Mouse (Mus musculus) hindbrain, embryonic 15.5 days (tissue): ENCODE data around the gene Bicra. TPM values are rescaled to one million over a fixed set of nuclear protein-coding genes. Genes with fewer than 3 reads are reported as not detected.

Source experiments
- ATAC-seq: fragments of 200-750 bp; cut with Nextera tagmentation; 2 replicates; pipeline ENCODE4 v1.8.0; 2017; ENCODE audit warnings: low read depth, moderate number of reproducible peaks, moderate TSS enrichment; ENCODE audit not compliant: low FRiP score
- H3K27ac ChIP-seq: fragments of 300-500 bp; sonication (generic); replicated peaks from 2 replicates; pipeline ENCODE4 v1.5.1; 2015; ENCODE audit warnings: mild to moderate bottlenecking, inconsistent platforms
- H3K27me3 ChIP-seq: fragments of 300-500 bp; sonication (generic); 2 replicates; pipeline ENCODE4 v1.6.1; 2015; ENCODE audit warnings: control low read depth, inconsistent platforms
- H3K36me3 ChIP-seq: fragments of 300-500 bp; sonication (generic); 2 replicates; pipeline ENCODE4 v1.6.1; 2015; ENCODE audit warnings: control low read depth, inconsistent platforms
- H3K4me1 ChIP-seq: fragments of 300-500 bp; sonication (generic); replicated peaks from 2 replicates; pipeline ENCODE4 v1.6.1; 2015; ENCODE audit warnings: control low read depth, inconsistent platforms
- H3K4me2 ChIP-seq: fragments of 300-500 bp; sonication (generic); 2 replicates; pipeline ENCODE4 v1.6.1; 2015; ENCODE audit warnings: moderate library complexity, mild to moderate bottlenecking, inconsistent platforms
- H3K4me3 ChIP-seq: fragments of 300-500 bp; sonication (generic); 2 replicates; pipeline ENCODE4 v1.5.1; 2015; ENCODE audit warnings: mild to moderate bottlenecking, inconsistent platforms
- H3K9ac ChIP-seq: fragments of 300-500 bp; sonication (generic); 2 replicates; pipeline ENCODE4 v1.6.1; 2015; ENCODE audit warnings: inconsistent platforms
- H3K9me3 ChIP-seq: fragments of 300-500 bp; sonication (generic); 2 replicates; pipeline ENCODE4 v1.6.1; 2016; ENCODE audit warnings: control low read depth, inconsistent platforms
- WGBS: fragments of 180-500 bp; shearing (Covaris S2); methylation state at CpG from one replicate; pipeline ENCODE4 v1.1.7; 2015; 5-methylcytosine and 5-hydroxymethylcytosine counted together
- polyA plus RNA-seq: library from polyadenylated mRNA; unstranded; fragments of >200 nt; fragmentation: Nextera tagmentation; extraction: Ambion mirVana; gene quantifications from 2 replicates; pipeline ENCODE4 v1.2.1, GENCODE M21; 2015

Gene Bicra
- polyA plus RNA-seq, 1 experiment from 2014 or later = 8.7 TPM

DNA sequence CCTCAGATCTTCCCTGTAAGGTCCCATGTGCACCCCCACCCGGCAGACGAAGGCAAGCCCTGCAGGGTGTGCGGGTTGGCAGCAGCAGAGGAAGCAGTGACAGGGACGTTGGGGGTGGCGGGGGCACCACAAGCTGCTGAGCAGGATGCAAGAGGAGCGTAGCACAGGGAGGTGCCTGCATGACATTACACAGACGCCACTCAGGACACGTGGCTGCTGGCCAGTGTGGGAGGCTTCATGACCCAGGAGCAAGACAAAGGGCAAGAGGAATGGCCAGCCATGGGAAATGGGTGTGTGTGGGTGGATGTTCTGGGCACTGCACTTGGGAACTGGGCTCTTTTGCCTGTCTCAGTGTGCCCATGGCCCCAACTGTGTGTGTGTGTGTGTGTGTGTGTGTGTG, 67.5 kb downstream of the Bicra start:
- peak; percentile 31; the same call in 1 of the 2 replicates for ATAC-seq
- no peaks in the 10 kb centered on the region for H3K9me3 ChIP-seq
- H3K36me3 ChIP-seq = peaks cover 17% of the 10 kb centered on the region; the same call in 1 of the 2 replicates
- H3K4me2 ChIP-seq = no peak overlapping the region
- H3K4me1 ChIP-seq = no peaks in the 10 kb centered on the region
- no peak overlapping the region for H3K4me3 ChIP-seq
- WGBS = 85% methylated on average over 8 of the region's 8 CpGs
- no peaks in the 10 kb centered on the region for H3K27me3 ChIP-seq
- no peak overlapping the region for H3K27ac ChIP-seq
- no peak overlapping the region for H3K9ac ChIP-seq

GRCm38 (mm10) chr7:15975904-15976303, 71.8 kb downstream of the Bicra start:
- Histone ChIP-seq H3K27ac (no peak overlapping the region), H3K9ac (no peak overlapping the region), H3K9me3 (no peaks in the 10 kb centered on the region), H3K4me1 (no peaks in the 10 kb centered on the region), H3K36me3 (peaks cover 51% of the 10 kb centered on the region), H3K4me2 (no peak overlapping the region), H3K27me3 (no peaks in the 10 kb centered on the region), H3K4me3 (no peak overlapping the region)
- 78% methylated on average over 4 of the region's 4 CpGs for WGBS
- no peak for ATAC-seq

GRCm38 (mm10) chr7:15975451-15975850, 72.3 kb downstream of the Bicra start:
- no peaks in the 10 kb centered on the region for H3K27me3 ChIP-seq
- WGBS = 94% methylated on average over 10 of the region's 10 CpGs
- no peaks in the 10 kb centered on the region for H3K9me3 ChIP-seq
- H3K4me3 ChIP-seq = no peak overlapping the region
- ATAC-seq = peak; percentile 15; the same call in 1 of the 2 replicates
- H3K4me1 ChIP-seq = no peaks in the 10 kb centered on the region
- peaks cover 51% of the 10 kb centered on the region for H3K36me3 ChIP-seq
- no peak overlapping the region for H3K4me2 ChIP-seq
- H3K9ac ChIP-seq = no peak overlapping the region
- no peak overlapping the region for H3K27ac ChIP-seq

DNA sequence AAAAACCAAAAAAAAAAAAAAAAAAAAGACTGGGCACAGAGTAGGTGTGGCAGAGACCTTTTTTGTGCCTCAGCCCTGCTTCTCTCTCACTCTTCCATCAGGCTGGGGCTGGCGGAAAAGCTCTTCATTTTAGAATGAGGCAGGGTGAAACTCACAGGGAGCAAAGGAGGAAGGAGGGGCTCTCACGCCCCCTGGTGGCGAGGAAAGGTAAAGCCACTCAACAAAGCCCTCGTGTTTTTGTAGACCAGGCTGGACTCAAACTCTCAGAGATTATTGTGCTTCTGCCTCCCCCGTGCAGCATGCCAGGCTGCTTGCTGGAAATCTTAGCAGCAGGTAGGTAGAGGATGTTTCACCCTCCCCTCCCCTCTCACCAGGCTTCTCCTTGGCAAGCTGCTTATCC, 73.0 kb downstream of the Bicra start:
- no peaks in the 10 kb centered on the region for H3K27me3 ChIP-seq
- H3K4me1 ChIP-seq = no peaks in the 10 kb centered on the region
- H3K9ac ChIP-seq = no peak overlapping the region
- no peak overlapping the region for H3K4me3 ChIP-seq
- no peak overlapping the region for H3K27ac ChIP-seq
- peaks cover 55% of the 10 kb centered on the region for H3K36me3 ChIP-seq
- H3K4me2 ChIP-seq = no peak overlapping the region
- no peaks in the 10 kb centered on the region for H3K9me3 ChIP-seq
- WGBS = 57% methylated on average over 5 of the region's 5 CpGs
- no peak for ATAC-seq

- Histone ChIP-seq H3K4me2 (no peak overlapping the region), H3K4me1 (peaks cover 3% of the 10 kb centered on the region), H3K4me3 (no peak overlapping the region), H3K27ac (no peak overlapping the region), H3K36me3 (peaks cover 52% of the 10 kb centered on the region), H3K9me3 (no peaks in the 10 kb centered on the region), H3K9ac (no peak overlapping the region), H3K27me3 (no peaks in the 10 kb centered on the region)
- no peak for ATAC-seq
- 59% methylated on average over 25 of the region's 25 CpGs for WGBS
These were observed 75.5 kb downstream of the Bicra start for GRCm38 (mm10) chr7:15972247-15972646.

DNA sequence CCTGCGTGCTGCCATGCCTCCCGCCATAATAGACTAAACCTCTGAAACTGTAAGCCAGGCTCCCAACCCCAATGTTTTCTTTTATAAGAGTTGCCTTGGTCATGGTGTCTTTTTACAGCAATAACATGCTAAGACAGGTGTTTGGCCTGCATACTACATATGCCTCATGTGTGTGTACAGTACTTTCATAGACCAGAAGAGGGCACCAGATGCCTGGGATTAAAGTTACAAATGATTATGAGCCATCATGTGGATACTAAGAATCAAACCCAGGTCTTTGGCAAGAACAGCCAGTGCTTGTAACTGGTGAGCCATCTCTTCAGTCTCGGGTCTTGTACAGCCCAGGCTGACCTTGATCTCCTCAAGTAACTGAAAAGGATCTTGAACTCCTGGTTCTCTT, 78.0 kb downstream of the Bicra start:
- Histone ChIP-seq H3K4me1 (peaks cover 4% of the 10 kb centered on the region), H3K27ac (no peak overlapping the region), H3K9ac (no peak overlapping the region), H3K4me3 (no peak overlapping the region), H3K36me3 (peaks cover 35% of the 10 kb centered on the region), H3K27me3 (no peaks in the 10 kb centered on the region), H3K9me3 (no peaks in the 10 kb centered on the region), H3K4me2 (no peak overlapping the region)
- WGBS = 85% methylated on average over 3 of the region's 3 CpGs
- no peak for ATAC-seq

- H3K4me2 ChIP-seq = no peak overlapping the region
- no peaks in the 10 kb centered on the region for H3K9me3 ChIP-seq
- H3K27me3 ChIP-seq = no peaks in the 10 kb centered on the region
- no peak overlapping the region for H3K4me3 ChIP-seq
- H3K9ac ChIP-seq = no peak overlapping the region
- no peak for ATAC-seq
- H3K27ac ChIP-seq = no peak overlapping the region
- peaks cover 26% of the 10 kb centered on the region for H3K36me3 ChIP-seq
- peaks cover 4% of the 10 kb centered on the region for H3K4me1 ChIP-seq
- WGBS = 85% methylated on average over 8 of the region's 8 CpGs
These were observed 79.4 kb downstream of the Bicra start for GRCm38 (mm10) chr7:15968322-15968721.

GRCm38 (mm10) chr7:15967312-15967711, 80.4 kb downstream of the Bicra start, which contains the start of gene Ehd2:
Gene Ehd2 (minus strand): TSS chr7:15967567.
- Histone ChIP-seq H3K27me3 (no peaks in the 10 kb centered on the region), H3K9me3 (no peaks in the 10 kb centered on the region), H3K4me3 (peak within 1 kb of the TSS; percentile 34), H3K27ac (no peak within 1 kb of the TSS), H3K4me2 (peak within 1 kb of the TSS; percentile 55), H3K4me1 (peaks cover 14% of the 10 kb centered on the region), H3K36me3 (peaks cover 16% of the 10 kb centered on the region), H3K9ac (no peak within 1 kb of the TSS)
- ATAC-seq = peak; percentile 65; the same call in 1 of the 2 replicates
- 0% methylated on average over 22 of the region's 22 CpGs for WGBS

GRCm38 (mm10) chr7:15966489-15966888, 81.2 kb downstream of the Bicra start:
- peak overlapping the region; percentile 55; the same call in 1 of the 2 replicates for H3K4me2 ChIP-seq
- no peaks in the 10 kb centered on the region for H3K27me3 ChIP-seq
- no peak for ATAC-seq
- peaks cover 8% of the 10 kb centered on the region for H3K36me3 ChIP-seq
- no peak overlapping the region for H3K4me3 ChIP-seq
- 89% methylated on average over 3 of the region's 3 CpGs for WGBS
- H3K27ac ChIP-seq = no peak overlapping the region
- no peak overlapping the region for H3K9ac ChIP-seq
- H3K9me3 ChIP-seq = no peaks in the 10 kb centered on the region
- peaks cover 16% of the 10 kb centered on the region for H3K4me1 ChIP-seq

DNA sequence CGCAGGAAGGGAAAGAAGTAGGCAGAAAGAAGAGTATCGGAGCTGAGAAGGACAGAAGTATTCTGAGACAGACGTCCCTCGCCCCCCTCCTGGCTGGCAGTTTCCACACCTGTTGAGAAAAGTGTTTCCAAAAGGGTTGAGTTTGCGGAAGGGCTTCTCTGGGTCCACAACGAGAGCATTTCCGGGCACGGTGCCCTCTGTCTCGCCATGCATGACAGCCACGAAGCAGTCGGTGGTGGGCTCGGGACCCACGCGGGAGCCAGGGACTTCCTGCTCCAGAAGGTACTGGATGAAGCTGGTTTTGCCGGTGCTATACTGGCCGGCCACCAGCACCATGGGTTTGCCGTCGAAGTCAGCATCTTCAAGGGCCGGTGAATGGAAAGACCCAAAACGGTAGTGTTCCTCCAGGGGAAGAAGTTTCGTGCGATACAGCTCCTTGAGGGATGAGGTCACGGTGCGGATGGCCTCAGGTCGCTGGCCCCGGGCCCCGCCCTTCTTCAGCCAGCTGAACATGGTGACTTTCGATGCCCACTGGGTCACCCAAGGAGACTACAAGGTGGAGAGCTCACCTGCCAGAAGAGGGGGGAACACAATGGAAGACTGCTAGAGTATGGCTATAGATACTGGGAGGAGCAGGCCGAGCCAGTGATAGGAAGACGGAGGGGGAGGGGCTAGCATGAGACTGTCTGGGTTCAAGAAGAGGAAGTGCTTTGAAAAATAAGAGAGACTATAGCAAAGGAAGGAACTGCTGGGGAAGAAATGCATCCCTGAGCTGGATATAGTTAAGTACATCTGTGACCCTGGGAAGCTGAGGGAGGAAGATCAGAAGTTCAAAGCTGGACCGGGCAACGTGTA, 83.7 kb downstream of the Bicra start:
- WGBS = 85% methylated on average over 32 of the region's 32 CpGs

GRCm38 (mm10) chr7:15962311-15963288, 85.1 kb downstream of the Bicra start:
- Histone ChIP-seq H3K27ac (no peak overlapping the region; the same call in 1 of the 2 replicates), H3K9ac (no peak overlapping the region), H3K4me3 (no peak overlapping the region), H3K4me2 (no peak overlapping the region), H3K4me1 (peaks cover 16% of the 10 kb centered on the region), H3K36me3 (no peaks in the 10 kb centered on the region), H3K9me3 (no peaks in the 10 kb centered on the region), H3K27me3 (no peaks in the 10 kb centered on the region)
- 38% methylated on average over 12 of the region's 12 CpGs for WGBS
- peak; percentile 28; the same call in 1 of the 2 replicates for ATAC-seq

More for the DNA sequence above, 83.7 kb downstream of the Bicra start:
- no peaks in the 10 kb centered on the region for H3K27me3 ChIP-seq
- H3K9me3 ChIP-seq = no peaks in the 10 kb centered on the region
- no peak for ATAC-seq
- H3K36me3 ChIP-seq = no peaks in the 10 kb centered on the region
- H3K4me3 ChIP-seq = no peak overlapping the region
- no peak overlapping the region for H3K9ac ChIP-seq
- H3K4me1 ChIP-seq = peaks cover 16% of the 10 kb centered on the region
- no peak overlapping the region for H3K4me2 ChIP-seq
- no peak overlapping the region for H3K27ac ChIP-seq

DNA sequence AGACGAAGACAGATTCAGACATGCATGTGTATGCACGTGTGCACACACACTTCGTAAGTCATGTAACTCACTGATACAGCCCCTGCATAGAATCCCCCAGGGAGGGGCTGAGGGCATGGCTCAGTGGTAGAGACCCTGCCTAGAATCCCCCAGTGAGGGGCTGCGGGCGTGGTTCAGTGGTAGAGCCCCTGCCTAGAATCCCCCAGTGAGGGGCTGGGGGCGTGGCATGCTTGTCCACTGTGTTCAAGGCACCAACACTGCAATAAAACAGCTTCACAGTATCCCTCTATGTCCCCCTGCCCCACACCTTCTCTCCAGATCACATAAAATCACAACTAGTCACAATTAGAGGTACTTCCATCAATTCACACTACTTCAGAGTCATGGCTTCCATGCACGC, 85.9 kb downstream of the Bicra start:
- Histone ChIP-seq H3K27me3 (no peaks in the 10 kb centered on the region), H3K9me3 (no peaks in the 10 kb centered on the region), H3K4me3 (no peak overlapping the region), H3K4me1 (peaks cover 12% of the 10 kb centered on the region), H3K9ac (no peak overlapping the region), H3K4me2 (no peak overlapping the region), H3K36me3 (no peaks in the 10 kb centered on the region), H3K27ac (no peak overlapping the region; the same call in 1 of the 2 replicates)
- no peak for ATAC-seq
- 93% methylated on average over 7 of the region's 7 CpGs for WGBS
